Mouse (Mus musculus) embryonic facial prominence, embryonic 15.5 days (tissue): Measurements from ENCODE around the gene Zfp738. TPM values are rescaled to one million over a fixed set of nuclear protein-coding genes. Genes with fewer than 3 reads are reported as not detected.

Experiments
- ATAC-seq: fragments of 200-750 bp; cut with Nextera tagmentation; 2 replicates; pipeline ENCODE4 v1.8.0; 2017; ENCODE audit warnings: low read depth, moderate TSS enrichment; ENCODE audit not compliant: insufficient number of reproducible peaks, low FRiP score, low TSS enrichment
- H3K27ac ChIP-seq: fragments of 300-500 bp; sonication (generic); replicated peaks from 2 replicates; pipeline ENCODE4 v1.5.1; 2015; ENCODE audit warnings: mild to moderate bottlenecking, inconsistent platforms
- H3K27me3 ChIP-seq: fragments of 300-500 bp; sonication (generic); 2 replicates; pipeline ENCODE4 v1.6.1; 2015; ENCODE audit warnings: inconsistent platforms
- H3K36me3 ChIP-seq: fragments of 300-500 bp; sonication (generic); 2 replicates; pipeline ENCODE4 v1.6.1; 2015; ENCODE audit warnings: mild to moderate bottlenecking, inconsistent platforms
- H3K4me1 ChIP-seq: fragments of 300-500 bp; sonication (generic); 2 replicates; pipeline ENCODE4 v1.6.1; 2015; ENCODE audit warnings: inconsistent platforms
- H3K4me2 ChIP-seq: fragments of 300-500 bp; sonication (generic); replicated peaks from 2 replicates; pipeline ENCODE4 v1.6.1; 2015; ENCODE audit warnings: mild to moderate bottlenecking, inconsistent platforms
- H3K4me3 ChIP-seq: fragments of 300-500 bp; sonication (generic); replicated peaks from 2 replicates; pipeline ENCODE4 v1.5.1; 2015; ENCODE audit warnings: mild to moderate bottlenecking, inconsistent platforms
- H3K9ac ChIP-seq: fragments of 300-500 bp; sonication (generic); 2 replicates; pipeline ENCODE4 v1.6.1; 2015; ENCODE audit warnings: inconsistent platforms
- H3K9me3 ChIP-seq: fragments of 300-500 bp; sonication (generic); replicated peaks from 2 replicates; pipeline ENCODE4 v1.6.1; 2016; ENCODE audit warnings: inconsistent platforms
- WGBS: fragments of 180-500 bp; shearing (Covaris S2); methylation state at CpG from one replicate; pipeline ENCODE4 v1.1.7; 2015; 5-methylcytosine and 5-hydroxymethylcytosine counted together
- polyA plus RNA-seq: library from polyadenylated mRNA; unstranded; fragments of >200 nt; fragmentation: Nextera tagmentation; extraction: Ambion mirVana; gene quantifications from 2 replicates; pipeline ENCODE4 v1.2.1, GENCODE M21; 2015

The Zfp738 gene
- polyA plus RNA-seq, 1 experiment from 2014 or later, result 12.5 TPM

GRCm38 (mm10) chr13:67637294-67638007 is 49.4 kb downstream of the Zfp738 start, which contains the start of the genes Gm49345 and Zfp729a:
Gm49345 (minus strand) TSS chr13:67637769.
Zfp729a (minus strand) TSS chr13:67637791.
- peak within 1 kb of the TSS; percentile 90 for H3K4me3 ChIP-seq
- peak within 1 kb of the TSS; percentile 52 for H3K4me2 ChIP-seq
- H3K27ac ChIP-seq, result peak within 1 kb of the TSS; percentile 76
- WGBS, result under 1% methylated on average over 19 of the region's 19 CpGs
- ATAC-seq, result peak; percentile 96
- no peaks in the 10 kb centered on the region for H3K4me1 ChIP-seq
- no peaks in the 10 kb centered on the region for H3K27me3 ChIP-seq
- no peaks in the 10 kb centered on the region for H3K9me3 ChIP-seq
- H3K36me3 ChIP-seq, result no peaks in the 10 kb centered on the region
- peak within 1 kb of the TSS; percentile 68 for H3K9ac ChIP-seq

DNA sequence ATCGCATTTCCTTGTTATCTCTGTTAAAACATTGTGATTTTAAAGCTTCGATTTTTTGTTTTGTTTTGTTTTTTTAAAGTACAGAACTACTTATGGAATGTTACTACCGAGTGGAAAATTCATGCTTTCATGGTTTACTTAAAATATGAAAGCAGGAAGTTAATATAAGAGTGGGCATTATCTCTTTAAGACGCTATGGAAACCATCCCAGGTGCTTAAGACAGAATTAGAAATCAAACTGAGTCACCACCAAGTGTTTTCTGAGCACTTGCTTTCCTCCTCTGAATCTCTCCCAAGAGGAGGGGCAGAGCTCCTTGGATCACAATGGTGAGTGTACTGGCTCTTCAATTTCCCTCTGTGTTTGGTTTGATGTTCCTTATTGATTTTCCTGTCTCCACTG is 76.8 kb downstream of the Zfp738 start:
- no peaks in the 10 kb centered on the region for H3K27me3 ChIP-seq
- H3K9me3 ChIP-seq, result no peaks in the 10 kb centered on the region
- no peak overlapping the region for H3K27ac ChIP-seq
- H3K36me3 ChIP-seq, result peaks cover 5% of the 10 kb centered on the region; the same call in 1 of the 2 replicates
- WGBS, result 87% methylated on average over 4 of the region's 4 CpGs
- no peak overlapping the region for H3K4me2 ChIP-seq
- ATAC-seq, result no peak
- no peak overlapping the region for H3K9ac ChIP-seq
- peak overlapping the region; percentile 77; the same call in 1 of the 2 replicates for H3K4me3 ChIP-seq
- peaks cover 8% of the 10 kb centered on the region for H3K4me1 ChIP-seq

GRCm38 (mm10) chr13:67609066-67609876 is 77.6 kb downstream of the Zfp738 start, which contains the start of gene Zfp729b:
Zfp729b (minus strand) TSS chr13:67609707.
- Histone ChIP-seq H3K9ac (peak within 1 kb of the TSS; percentile 71), H3K4me3 (peak within 1 kb of the TSS; percentile 77), H3K4me2 (peak within 1 kb of the TSS; percentile 65), H3K36me3 (no peaks in the 10 kb centered on the region; the same call in 1 of the 2 replicates), H3K27ac (peak within 1 kb of the TSS; percentile 73), H3K9me3 (no peaks in the 10 kb centered on the region), H3K4me1 (peaks cover 8% of the 10 kb centered on the region), H3K27me3 (no peaks in the 10 kb centered on the region)
- ATAC-seq, result peak; percentile 93
- 3% methylated on average over 20 of the region's 20 CpGs for WGBS

Other genes starting within 250 kb of the Zfp738 start
- gene Zfp874a, start 235.4 kb downstream of the Zfp738 start, polyA plus RNA-seq, result 10.1 and 10.7 TPM in 2 replicates
- 2.7 and 3.2 TPM in 2 replicates for gene Zfp874b, start 202.8 kb downstream of the Zfp738 start, polyA plus RNA-seq
- gene Zfp58, start 186.5 kb downstream of the Zfp738 start, polyA plus RNA-seq, result 14.4 and 15.6 TPM in 2 replicates
- gene Gm26965, start 160.9 kb downstream of the Zfp738 start, polyA plus RNA-seq, result not detected in 2 replicates
- gene Zfp87, start 160.9 kb downstream of the Zfp738 start, polyA plus RNA-seq, result 24.6 TPM in 2 replicates
- gene Zfp748, start 133.2 kb downstream of the Zfp738 start, polyA plus RNA-seq, result 10.5 and 11.8 TPM in 2 replicates
- gene Zfp729b, start 77.4 kb downstream of the Zfp738 start, polyA plus RNA-seq, result 4.0 and 4.1 TPM in 2 replicates
- gene Gm49345, start 49.3 kb downstream of the Zfp738 start, polyA plus RNA-seq, result not detected in 2 replicates
- 2.5 and 2.8 TPM in 2 replicates for gene Zfp729a, start 49.3 kb downstream of the Zfp738 start, polyA plus RNA-seq
- 6.1 and 7.0 TPM in 2 replicates for gene Zfp65, start 42.1 kb upstream of the Zfp738 start, polyA plus RNA-seq
- 4.4 and 4.9 TPM in 2 replicates for gene Zfp85, start 68.2 kb upstream of the Zfp738 start, polyA plus RNA-seq
- gene Zfp493, start 92.6 kb upstream of the Zfp738 start, polyA plus RNA-seq, result 1.8 and 3.0 TPM in 2 replicates
- 7.2 and 8.3 TPM in 2 replicates for gene Zfp273, start 126.7 kb upstream of the Zfp738 start, polyA plus RNA-seq
- gene Gm10037, start 144.0 kb upstream of the Zfp738 start, polyA plus RNA-seq, result 3.3 and 4.7 TPM in 2 replicates
- not detected in 2 replicates for gene BC048507, start 176.3 kb upstream of the Zfp738 start, polyA plus RNA-seq